Mouse (Mus musculus) embryonic facial prominence, embryonic 10.5 days (tissue): Measurements from ENCODE around the gene Acsl6. TPM values are rescaled to one million over a fixed set of nuclear protein-coding genes. Genes with fewer than 3 reads are reported as not detected.

Experiments
- polyA plus RNA-seq: library from polyadenylated mRNA; unstranded; fragments of >200 nt; fragmentation: Nextera tagmentation; extraction: Ambion mirVana; gene quantifications from 2 replicates; pipeline ENCODE4 v1.2.1, GENCODE M21; 2016

Acsl6 gene
- polyA plus RNA-seq, 1 experiment from 2014 or later = 4.0 TPM

Other genes with a start within 250 kb of the Acsl6 start
- gene Pdlim4, start 234.8 kb upstream of the Acsl6 start, polyA plus RNA-seq = 91.1 and 112 TPM in 2 replicates
- 36.5 and 36.8 TPM in 2 replicates for gene P4ha2, start 203.7 kb upstream of the Acsl6 start, polyA plus RNA-seq
- not detected in 2 replicates for gene Csf2, start 54.1 kb upstream of the Acsl6 start, polyA plus RNA-seq
- not detected in 2 replicates for gene Il3, start 36.5 kb upstream of the Acsl6 start, polyA plus RNA-seq
- gene Meikin, start 66.9 kb downstream of the Acsl6 start, polyA plus RNA-seq = not detected in 2 replicates
- gene Fnip1, start 134.4 kb downstream of the Acsl6 start, polyA plus RNA-seq = 7.8 and 8.6 TPM in 2 replicates
- 38.7 and 39.6 TPM in 2 replicates for gene Rapgef6, start 219.0 kb downstream of the Acsl6 start, polyA plus RNA-seq